Mouse (Mus musculus) megakaryocyte, embryonic 14.5 days (primary cell): ENCODE results near the gene Gramd1b. TPM values are rescaled to one million over a fixed set of nuclear protein-coding genes. Genes with fewer than 3 reads are reported as not detected.

Experiments
- H3K27me3 ChIP-seq: replicated peaks from 2 replicates; pipeline ENCODE3; 2012; ENCODE audit warnings: inconsistent platforms
- H3K36me3 ChIP-seq: replicated peaks from 2 replicates; pipeline ENCODE3; 2012; ENCODE audit warnings: low read length, inconsistent platforms, mixed read lengths
- H3K4me1 ChIP-seq: 2 replicates; pipeline ENCODE4 v1.6.1; 2012; ENCODE audit warnings: inconsistent platforms
- H3K4me3 ChIP-seq: replicated peaks from 2 replicates; pipeline ENCODE3; 2012; ENCODE audit warnings: moderate library complexity, mild to moderate bottlenecking, inconsistent platforms
- H3K9me3 ChIP-seq: 2 replicates; pipeline ENCODE4 v1.6.1; 2012; ENCODE audit warnings: inconsistent platforms
- FLI1 ChIP-seq: IDR thresholded peaks from 2 replicates; pipeline ENCODE4 v1.6.1; 2012; ENCODE audit warnings: low read length, inconsistent platforms, mixed read lengths
- GATA1 ChIP-seq: IDR thresholded peaks from 3 replicates; pipeline ENCODE4 v1.6.1; 2012; ENCODE audit warnings: mixed read lengths, low read length, inconsistent platforms, borderline replicate concordance
- polyA plus RNA-seq: library from polyadenylated mRNA; stranded (reverse); fragments of >175 nt; gene quantifications from 2 replicates; pipeline ENCODE4 v1.2.3, GENCODE M21; 2012; ENCODE audit warnings: low replicate concordance; ENCODE audit not compliant: insufficient read depth

The Gramd1b gene
- polyA plus RNA-seq, 1 experiment, result 3.1 TPM

DNA sequence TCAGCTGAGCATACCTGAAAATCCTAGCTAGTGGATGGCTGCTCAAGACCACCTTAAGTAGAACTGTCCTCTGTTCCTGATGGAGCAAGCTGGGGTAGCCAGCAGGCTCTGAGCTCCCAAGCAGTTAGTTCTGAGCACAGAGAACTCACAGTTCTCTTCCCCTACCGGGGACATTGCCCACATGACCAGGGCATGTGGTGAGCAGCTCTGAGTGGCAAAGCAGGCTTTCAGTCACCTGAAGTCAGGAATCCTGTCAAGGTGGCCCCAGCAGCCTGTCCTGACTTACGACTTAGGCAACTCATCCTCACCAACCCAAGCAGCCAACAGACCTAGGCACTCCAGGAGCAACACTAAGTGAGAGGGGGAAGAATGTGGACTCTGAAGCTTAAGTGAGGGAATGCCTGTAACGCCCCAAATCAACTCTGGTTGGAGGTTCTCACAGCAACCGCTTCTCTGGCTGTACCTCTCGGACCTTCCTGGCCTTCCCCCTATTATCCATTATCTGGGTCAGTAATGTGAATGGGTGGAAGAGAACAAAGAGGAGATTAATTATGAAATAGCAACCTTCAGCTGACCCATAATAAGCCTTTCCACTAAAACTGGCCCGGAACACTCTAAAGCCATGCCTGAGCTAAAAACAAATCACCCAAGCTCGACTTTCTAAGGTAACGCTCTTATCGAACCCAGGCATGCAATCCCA, 154.3 kb downstream of the Gramd1b start:
- Histone ChIP-seq H3K9me3 (no peaks in the 10 kb centered on the region), H3K36me3 (no peaks in the 10 kb centered on the region), H3K4me1 (no peaks in the 10 kb centered on the region; the same call in 1 of the 2 replicates), H3K4me3 (peak overlapping the region; percentile 23), H3K27me3 (peaks cover 4% of the 10 kb centered on the region)
- TF ChIP-seq FLI1 (no peak), GATA1 (no peak)

DNA sequence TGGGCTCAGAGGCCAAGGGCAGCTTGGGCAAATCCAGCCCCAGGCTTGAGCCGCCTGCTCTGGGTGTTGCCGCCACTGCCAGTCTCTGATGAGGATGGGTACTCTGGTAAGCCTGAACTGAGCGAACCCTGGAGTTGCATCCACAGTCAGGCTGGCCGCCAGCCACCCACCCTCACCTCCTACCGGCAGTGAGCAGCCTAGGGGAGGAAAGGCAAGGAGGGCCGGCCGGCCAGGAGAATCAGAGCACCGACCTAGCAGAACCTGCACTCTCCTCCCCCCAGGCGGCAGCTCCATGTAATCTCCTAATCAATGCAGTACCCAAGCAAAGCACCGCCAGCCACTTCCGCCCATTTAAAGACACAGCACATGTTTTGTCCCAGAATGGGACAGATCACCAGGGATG, 155.0 kb downstream of the Gramd1b start:
- Histone ChIP-seq H3K4me3 (no peak overlapping the region), H3K36me3 (no peaks in the 10 kb centered on the region), H3K4me1 (no peaks in the 10 kb centered on the region), H3K27me3 (peaks cover 4% of the 10 kb centered on the region), H3K9me3 (no peaks in the 10 kb centered on the region)
- TF ChIP-seq GATA1 (no peak), FLI1 (no peak)

DNA sequence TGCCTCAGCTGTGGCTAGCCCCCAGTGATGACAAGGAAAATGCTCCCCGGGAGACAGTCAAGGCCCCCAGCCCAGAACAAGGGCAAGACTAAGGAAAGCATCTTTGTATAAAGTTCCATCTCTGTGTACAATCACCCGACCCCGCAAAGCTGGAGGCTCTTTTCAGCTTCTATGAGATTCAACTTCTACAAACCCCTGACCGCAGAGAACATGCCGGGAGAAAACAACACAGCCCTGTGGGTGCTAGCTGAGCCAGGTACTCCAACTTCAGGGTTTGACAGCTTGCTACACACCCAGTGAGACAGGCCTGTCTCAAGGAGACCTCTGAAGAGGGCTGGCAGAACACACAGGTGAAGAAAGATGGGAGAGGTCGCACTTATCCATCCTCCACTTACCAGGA, 155.7 kb downstream of the Gramd1b start:
- TF ChIP-seq GATA1 (no peak), FLI1 (no peak)
- Histone ChIP-seq H3K36me3 (no peaks in the 10 kb centered on the region), H3K4me3 (no peak overlapping the region), H3K9me3 (no peaks in the 10 kb centered on the region), H3K27me3 (peaks cover 4% of the 10 kb centered on the region), H3K4me1 (no peaks in the 10 kb centered on the region)

DNA sequence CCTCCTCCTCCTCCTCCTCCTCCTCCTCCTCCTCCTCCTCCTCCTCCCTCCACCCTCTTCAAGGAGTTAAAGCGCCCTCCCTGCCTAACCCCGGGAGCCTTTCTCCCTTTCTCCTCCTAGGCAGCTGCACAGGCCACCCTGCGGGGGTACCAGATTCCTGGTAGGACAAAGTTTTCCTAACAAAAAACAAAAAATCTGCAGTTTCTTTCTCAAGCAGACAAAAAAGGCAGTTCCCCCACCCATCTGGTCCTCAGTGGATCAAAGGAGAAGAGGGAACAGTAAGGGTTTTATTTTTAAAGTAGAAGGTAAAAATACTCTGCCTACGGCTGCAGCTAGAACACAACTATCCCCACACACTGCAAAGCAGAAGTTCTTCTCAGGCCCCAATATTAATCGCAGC, 156.2 kb downstream of the Gramd1b start:
- no peak for TF ChIP-seq GATA1
- no peak for TF ChIP-seq FLI1
- H3K27me3 ChIP-seq, result peaks cover 4% of the 10 kb centered on the region
- no peaks in the 10 kb centered on the region for H3K4me1 ChIP-seq
- H3K9me3 ChIP-seq, result no peaks in the 10 kb centered on the region
- H3K36me3 ChIP-seq, result no peaks in the 10 kb centered on the region
- H3K4me3 ChIP-seq, result no peak overlapping the region

DNA sequence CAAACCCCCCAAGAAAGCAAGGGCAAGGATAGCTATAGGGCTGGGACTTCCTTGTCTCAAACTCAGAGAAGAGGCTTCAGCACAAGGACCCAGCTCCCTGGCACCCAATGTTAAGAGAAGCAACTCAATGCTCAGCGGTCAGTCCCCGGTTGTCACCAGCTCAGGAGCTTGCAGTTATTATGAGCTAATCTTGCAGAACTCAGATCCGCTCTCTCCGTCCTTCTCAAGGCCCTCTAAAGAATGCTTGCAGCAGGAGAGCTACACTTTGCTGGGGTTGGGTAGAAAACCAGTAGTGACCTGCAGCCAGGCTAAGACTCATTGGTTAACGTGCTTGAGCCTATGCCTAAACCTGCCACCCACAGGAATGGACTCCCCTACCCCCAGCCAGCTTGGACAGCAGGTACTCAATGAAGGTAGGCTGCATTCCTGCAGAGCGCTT, 156.6 kb downstream of the Gramd1b start:
- H3K9me3 ChIP-seq, result no peaks in the 10 kb centered on the region
- H3K4me3 ChIP-seq, result no peak overlapping the region
- H3K36me3 ChIP-seq, result no peaks in the 10 kb centered on the region
- no peak for TF ChIP-seq GATA1
- TF ChIP-seq FLI1, result no peak
- H3K4me1 ChIP-seq, result no peaks in the 10 kb centered on the region
- peaks cover 4% of the 10 kb centered on the region for H3K27me3 ChIP-seq

DNA sequence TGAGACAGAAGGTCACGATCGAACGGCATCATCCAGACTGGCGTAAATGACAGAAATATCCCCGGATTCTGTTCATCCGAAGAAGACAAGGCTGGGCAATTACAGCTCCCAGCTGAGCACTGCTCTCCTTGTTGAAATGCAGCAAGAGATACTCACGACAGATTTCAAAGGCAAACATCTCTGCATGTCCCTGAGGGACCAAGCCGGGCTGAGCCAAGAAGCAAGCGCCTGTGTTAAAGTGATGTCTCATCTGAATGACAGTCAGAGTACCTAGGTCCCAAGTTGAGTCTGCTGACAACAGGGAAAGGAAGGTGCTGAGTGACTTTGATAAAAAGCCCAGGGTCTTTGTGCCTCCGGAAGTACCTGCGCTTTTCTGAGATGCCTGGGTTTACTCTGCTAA, 157.1 kb downstream of the Gramd1b start:
- no peak for TF ChIP-seq FLI1
- no peak for TF ChIP-seq GATA1
- H3K27me3 ChIP-seq, result peaks cover 4% of the 10 kb centered on the region
- no peak overlapping the region for H3K4me3 ChIP-seq
- H3K4me1 ChIP-seq, result no peaks in the 10 kb centered on the region
- H3K36me3 ChIP-seq, result no peaks in the 10 kb centered on the region
- H3K9me3 ChIP-seq, result no peaks in the 10 kb centered on the region

DNA sequence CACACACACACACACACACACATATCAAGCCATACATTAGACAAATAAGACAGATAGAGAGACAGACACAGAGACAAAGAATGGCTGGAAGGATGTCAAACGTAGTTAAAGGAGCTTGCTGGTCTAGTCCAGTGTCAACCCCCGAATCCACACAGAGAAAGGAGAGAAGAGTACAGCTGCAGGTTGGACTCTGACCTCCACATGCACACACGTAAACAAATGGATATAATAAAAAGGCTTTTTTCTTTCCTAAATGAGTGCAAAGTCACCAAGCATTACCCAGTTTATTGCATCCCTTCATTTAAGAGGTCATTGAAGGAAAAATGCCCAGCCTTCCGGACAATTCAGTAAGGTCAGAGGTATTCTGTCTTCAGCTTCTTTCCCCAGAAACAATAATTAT, 161.0 kb downstream of the Gramd1b start:
- Histone ChIP-seq H3K4me3 (no peak overlapping the region), H3K9me3 (no peaks in the 10 kb centered on the region), H3K27me3 (no peaks in the 10 kb centered on the region), H3K36me3 (no peaks in the 10 kb centered on the region), H3K4me1 (no peaks in the 10 kb centered on the region)
- TF ChIP-seq FLI1, result no peak
- no peak for TF ChIP-seq GATA1

DNA sequence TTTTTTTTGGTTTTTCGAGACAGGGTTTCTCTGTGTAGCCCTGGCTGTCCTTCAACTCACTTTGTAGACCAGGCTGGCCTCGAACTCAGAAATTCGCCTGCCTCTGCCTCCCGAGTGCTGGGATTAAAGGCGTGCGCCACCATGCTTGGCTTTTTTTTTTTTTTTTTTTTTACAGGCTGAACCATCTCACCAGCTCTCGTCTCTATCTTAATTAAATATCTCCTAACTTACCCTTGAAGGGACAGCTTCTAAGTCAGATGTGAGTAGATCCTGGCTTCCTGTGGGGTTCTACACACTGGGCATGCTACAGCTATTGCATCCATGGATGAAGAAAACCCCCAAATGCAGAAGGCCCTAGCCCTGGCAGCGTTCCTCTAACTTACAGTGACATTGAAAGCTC, 164.4 kb downstream of the Gramd1b start:
- Histone ChIP-seq H3K9me3 (no peaks in the 10 kb centered on the region), H3K27me3 (no peaks in the 10 kb centered on the region), H3K4me3 (no peak overlapping the region), H3K4me1 (no peaks in the 10 kb centered on the region), H3K36me3 (no peaks in the 10 kb centered on the region)
- no peak for TF ChIP-seq FLI1
- TF ChIP-seq GATA1, result no peak

DNA sequence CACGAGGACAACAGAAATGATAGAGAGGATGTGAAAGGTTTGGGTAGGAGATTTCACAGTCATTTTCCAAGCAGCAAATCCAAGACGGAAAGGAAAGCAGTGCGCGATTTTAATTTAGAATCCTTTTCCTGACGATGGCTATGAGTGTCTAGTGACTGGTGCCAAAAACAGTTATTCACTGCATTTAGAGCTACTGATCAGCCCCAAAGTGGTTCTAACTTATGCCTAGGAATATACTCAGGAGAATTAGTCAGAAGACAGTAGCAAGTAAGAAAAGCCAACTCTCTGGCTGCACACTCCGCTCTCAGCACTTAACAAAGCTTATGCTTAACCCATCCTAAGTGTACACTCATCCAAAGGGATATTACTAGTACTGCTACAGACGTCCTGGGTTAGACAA, 166.9 kb downstream of the Gramd1b start:
- no peak overlapping the region for H3K4me3 ChIP-seq
- H3K4me1 ChIP-seq, result no peaks in the 10 kb centered on the region

DNA sequence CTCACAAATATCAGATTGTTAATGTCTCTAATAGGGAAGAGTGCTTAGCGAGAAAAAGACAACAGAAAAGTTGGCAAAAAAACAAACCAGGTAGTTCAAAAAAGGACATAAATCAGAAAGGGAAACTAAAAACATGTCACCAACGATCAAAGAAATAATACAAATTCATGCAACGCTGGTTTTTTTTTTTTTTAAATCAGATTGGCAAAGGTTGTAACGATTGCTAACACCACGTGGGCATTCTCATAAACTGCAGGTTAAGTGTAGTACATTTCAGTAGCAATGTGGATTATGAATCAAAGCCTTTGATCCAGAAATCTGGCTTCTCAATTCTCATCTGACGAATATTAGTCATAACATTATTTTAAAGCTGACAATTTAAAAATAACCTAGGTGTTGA, 169.2 kb downstream of the Gramd1b start:
- Histone ChIP-seq H3K36me3 (no peaks in the 10 kb centered on the region), H3K27me3 (no peaks in the 10 kb centered on the region), H3K9me3 (no peaks in the 10 kb centered on the region), H3K4me3 (no peak overlapping the region), H3K4me1 (no peaks in the 10 kb centered on the region)
- no peak for TF ChIP-seq FLI1
- no peak for TF ChIP-seq GATA1

More for the DNA sequence above, 166.9 kb downstream of the Gramd1b start:
- H3K36me3 ChIP-seq, result no peaks in the 10 kb centered on the region
- H3K9me3 ChIP-seq, result no peaks in the 10 kb centered on the region
- no peaks in the 10 kb centered on the region for H3K27me3 ChIP-seq
- TF ChIP-seq FLI1 (no peak), GATA1 (no peak)

DNA sequence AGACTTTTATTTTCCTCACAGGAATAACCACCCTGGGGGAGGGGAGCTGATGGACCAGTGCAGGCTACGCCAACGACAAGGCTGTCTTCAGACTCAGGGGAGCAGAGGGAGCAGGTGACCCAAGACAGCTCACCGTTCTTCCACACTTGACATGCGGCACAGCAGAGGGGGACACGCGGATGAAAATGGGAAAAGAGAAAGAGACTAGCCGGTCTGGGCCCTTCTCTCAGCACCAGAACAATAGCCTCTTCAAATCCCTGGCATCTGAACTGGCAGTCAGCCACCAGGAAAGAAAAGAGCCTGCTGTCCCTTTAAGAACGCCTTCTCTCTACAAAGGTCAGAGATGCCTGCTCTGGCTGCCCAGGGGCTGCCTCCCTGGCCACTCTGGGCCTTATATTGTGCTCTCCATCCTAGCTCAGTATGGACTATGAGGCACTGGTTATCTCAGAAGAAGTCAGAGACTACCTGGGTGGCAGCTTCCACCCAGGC, 172.7 kb downstream of the Gramd1b start:
- Histone ChIP-seq H3K27me3 (no peaks in the 10 kb centered on the region), H3K36me3 (no peaks in the 10 kb centered on the region), H3K4me3 (no peak overlapping the region), H3K9me3 (no peaks in the 10 kb centered on the region), H3K4me1 (no peaks in the 10 kb centered on the region)
- TF ChIP-seq GATA1, result no peak
- TF ChIP-seq FLI1, result no peak
